In genomic region chr3:150416447-150416846, GRCm38 (mm10) we compare ENCODE assay signal across 26 mouse cellular contexts.
"Had no signal": no experiment of that assay in that cellular context is flagged by ENCODE, and none has a peak within 500 bp of the region (broad histone marks: within the 10 kb centered on the region; RNA-seq: fewer than 3 reads in every experiment).

No protein-coding gene starts in this region.

- H3K27ac ChIP-seq: heart, adult 2 months; heart, embryonic 13.5 days; heart, embryonic 15.5 days; hindbrain, embryonic 10.5 days; hindbrain, embryonic 12.5 days; hindbrain, embryonic 14.5 days; intestine, embryonic 15.5 days; limb, embryonic 13.5 days; limb, embryonic 15.5 days; liver, embryonic 12.5 days; liver, embryonic 14.5 days had no signal

- DNase-seq: gastrocnemius, postnatal 14 days; gastrocnemius, postnatal 36 days; heart, adult 11 months; heart, adult 2 months; heart, postnatal 14 days; heart, postnatal 36 days; kidney, adult 18-20 months; kidney, adult 8-10 months; kidney, postnatal 10 days; kidney, postnatal 25 days; layer of hippocampus, adult 9-11 months; layer of hippocampus, postnatal 36 days; left cerebral cortex, postnatal 4 days had no signal

- ATAC-seq: hindbrain, embryonic 16.5 days; inflammation-experienced regulatory T-cells, adult 6 months; intestine, embryonic 15.5 days; intestine, postnatal 0 days; liver, embryonic 12.5 days had no signal

- H3K4me3 ChIP-seq: heart, adult 2 months; heart, embryonic 13.5 days; heart, embryonic 15.5 days; hindbrain, embryonic 10.5 days; hindbrain, embryonic 12.5 days; intestine, embryonic 15.5 days; limb, embryonic 13.5 days; limb, embryonic 15.5 days; liver, embryonic 12.5 days had no signal
